Mouse (Mus musculus) liver, embryonic 14.5 days (tissue): ENCODE measurements around the gene Fgf15. TPM values are rescaled to one million over a fixed set of nuclear protein-coding genes. Genes with fewer than 3 reads are reported as not detected.

ENCODE experiments used
- ATAC-seq: fragments of 200-750 bp; cut with Nextera tagmentation; 2 replicates; pipeline ENCODE4 v1.8.0; 2017; ENCODE audit warnings: moderate number of reproducible peaks, mild to moderate bottlenecking, moderate library complexity; ENCODE audit not compliant: insufficient read depth
- DNase-seq, 3 experiments: peaks; one replicate each; pipeline ENCODE4 v3.0.0-alpha.2; 2012 to 2013; ENCODE audit warnings: low read depth in 3 of 3, low spot score in 3 of 3
- H3K27ac ChIP-seq: fragments of 300-500 bp; sonication (generic); 2 replicates; pipeline ENCODE4 v1.5.1; 2014; ENCODE audit warnings: moderate library complexity, mild to moderate bottlenecking, control low read depth, inconsistent platforms
- H3K27me3 ChIP-seq: fragments of 300-500 bp; sonication (generic); 2 replicates; pipeline ENCODE4 v1.6.1; 2014; ENCODE audit warnings: mild to moderate bottlenecking, low read length, moderate library complexity; ENCODE audit not compliant: control insufficient read depth, insufficient read depth
- H3K36me3 ChIP-seq: fragments of 300-500 bp; sonication (generic); replicated peaks from 2 replicates; pipeline ENCODE4 v1.6.1; 2014; ENCODE audit warnings: low read depth; ENCODE audit not compliant: control insufficient read depth, insufficient read depth
- H3K4me1 ChIP-seq, 2 experiments: fragments of 200-500 bp in 1 of 2; fragments of 300-500 bp in 1 of 2; sonication (generic) in 1 of 2; replicated peaks; 2 replicates each; pipeline ENCODE4 v1.6.1; 2012 to 2014; ENCODE audit warnings: antibody characterized with exemption in 1 of 2, inconsistent platforms in 1 of 2, low read length in 1 of 2; ENCODE audit not compliant: control insufficient read depth in 2 of 2, insufficient read depth in 2 of 2
- H3K4me2 ChIP-seq: fragments of 300-500 bp; sonication (generic); 2 replicates; pipeline ENCODE4 v1.6.1; 2014; ENCODE audit warnings: low read depth, mild to moderate bottlenecking, control low read depth, moderate library complexity
- H3K4me3 ChIP-seq, 2 experiments: fragments of 200-500 bp in 1 of 2; fragments of 300-500 bp in 1 of 2; sonication (generic) in 1 of 2; 2 replicates each; pipeline ENCODE4 v1.5.1; 2012 to 2014; ENCODE audit warnings: low read depth in 2 of 2, low read length in 2 of 2, mild to moderate bottlenecking in 2 of 2, control low read depth in 1 of 2, inconsistent platforms in 1 of 2, moderate library complexity in 1 of 2; ENCODE audit not compliant: insufficient read depth in 1 of 2
- H3K9ac ChIP-seq: fragments of 300-500 bp; sonication (generic); replicated peaks from 2 replicates; pipeline ENCODE4 v1.6.1; 2014; ENCODE audit warnings: mild to moderate bottlenecking, control low read depth, moderate library complexity
- H3K9me3 ChIP-seq: fragments of 300-500 bp; sonication (generic); 2 replicates; pipeline ENCODE4 v1.6.1; 2016; ENCODE audit warnings: low read length, mixed read lengths; ENCODE audit not compliant: control insufficient read depth
- CTCF ChIP-seq: IDR thresholded peaks from 2 replicates; pipeline ENCODE4 v1.5.1; 2016; ENCODE audit warnings: antibody characterized with exemption, low read depth, control low read depth
- EP300 ChIP-seq: IDR thresholded peaks from 2 replicates; pipeline ENCODE4 v1.6.1; 2016; ENCODE audit warnings: antibody characterized with exemption, low read depth
- WGBS: fragments of 180-500 bp; shearing (Covaris S2); extraction: QIAGEN DNeasy Blood & Tissue Kit; methylation state at CpG from one replicate; pipeline ENCODE4 v1.1.7; 2014; ENCODE audit not compliant: insufficient replicate concordance; 5-methylcytosine and 5-hydroxymethylcytosine counted together
- polyA plus RNA-seq, 2 experiments: library from polyadenylated mRNA; depleted of rRNA in 1 of 2; stranded (reverse) in 1 of 2; unstranded in 1 of 2; fragments of >200 nt; fragmentation: Nextera tagmentation in 1 of 2; extraction: Ambion mirVana in 1 of 2; gene quantifications; 2 replicates each; pipeline versions ENCODE4 v1.2.1 to v1.2.3; 2012 to 2014

Gene Fgf15
- polyA plus RNA-seq, 2 experiments: 0.02 TPM; not detected in 1

- peak; percentile 89 for ATAC-seq
- WGBS: 8% methylated on average over 17 of the region's 17 CpGs
- Histone ChIP-seq H3K36me3 (no peaks in the 10 kb centered on the region), H3K4me1 (peaks cover 5 to 6% of the 10 kb centered on the region in 2 experiments), H3K9ac (peak overlapping the region; percentile 80; the same call in 1 of the 2 replicates), H3K27ac (no peak overlapping the region), H3K27me3 (no peaks in the 10 kb centered on the region), H3K9me3 (no peaks in the 10 kb centered on the region), H3K4me2 (peak overlapping the region; percentile 92), H3K4me3 (peak overlapping the region; percentile 85 to 97)
- no peak for TF ChIP-seq EP300
- peak; percentile 23; the same call in 1 of the 2 replicates for TF ChIP-seq CTCF
- DNase-seq: no peak
Measured at GRCm38 (mm10) chr7:144914296-144914947, 18.1 kb downstream of the Fgf15 start.

GRCm38 (mm10) chr7:144914948-144915750 is 18.8 kb downstream of the Fgf15 start, which contains the start of gene LTO1:
Gene LTO1, plus strand, starts transcription at chr7:144915100.
- WGBS: under 1% methylated on average over 55 of the region's 55 CpGs
- Histone ChIP-seq H3K4me3 (peak within 1 kb of the TSS; percentile 85 to 97), H3K4me1 (peaks cover 5 to 6% of the 10 kb centered on the region in 2 experiments), H3K9ac (peak within 1 kb of the TSS; percentile 80), H3K36me3 (no peaks in the 10 kb centered on the region; the same call in 1 of the 2 replicates), H3K27ac (peak within 1 kb of the TSS; percentile 6), H3K4me2 (peak within 1 kb of the TSS; percentile 92), H3K27me3 (no peaks in the 10 kb centered on the region), H3K9me3 (no peaks in the 10 kb centered on the region)
- DNase-seq (peak; percentile 84 to 91 (median 85)), ATAC-seq (peak; percentile 94)
- TF ChIP-seq CTCF (no peak), EP300 (no peak)

GRCm38 (mm10) chr7:144918823-144919222 is 22.5 kb downstream of the Fgf15 start:
- H3K9me3 ChIP-seq: no peaks in the 10 kb centered on the region
- H3K4me1 ChIP-seq: peaks cover 5 to 6% of the 10 kb centered on the region in 2 experiments
- WGBS: 73% methylated on average over 1 of the region's 1 CpGs
- DNase-seq (no peak), ATAC-seq (no peak)
- H3K4me3 ChIP-seq: no peak overlapping the region
- H3K4me2 ChIP-seq: no peak overlapping the region
- no peaks in the 10 kb centered on the region; the same call in none of the 2 replicates for H3K36me3 ChIP-seq
- H3K27me3 ChIP-seq: no peaks in the 10 kb centered on the region
- H3K9ac ChIP-seq: no peak overlapping the region
- H3K27ac ChIP-seq: no peak overlapping the region
- TF ChIP-seq CTCF (peak; percentile 49; the same call in 1 of the 2 replicates), EP300 (no peak)

- H3K4me2 ChIP-seq: no peak overlapping the region
- ATAC-seq (no peak), DNase-seq (no peak)
- no peaks in the 10 kb centered on the region for H3K36me3 ChIP-seq
- no peaks in the 10 kb centered on the region for H3K27me3 ChIP-seq
- H3K4me1 ChIP-seq: 0 out of 4 replicates have a peak, but pooled peaks cover 0 to 1% of the 10 kb centered on the region in 2 experiments
- H3K4me3 ChIP-seq: no peak overlapping the region
- no peak for TF ChIP-seq EP300
- TF ChIP-seq CTCF: no peak
- no peaks in the 10 kb centered on the region for H3K9me3 ChIP-seq
- H3K9ac ChIP-seq: no peak overlapping the region
- 46% methylated on average over 2 of the region's 2 CpGs for WGBS
- H3K27ac ChIP-seq: no peak overlapping the region
Measured at GRCm38 (mm10) chr7:144927591-144927990, 31.3 kb downstream of the Fgf15 start.
